Mouse (Mus musculus): ENCODE results near the gene Zbed6.
A peak's percentile ranks its signal among the peaks of the same experiment; 100 is the strongest.

Gene Zbed6

DNA sequence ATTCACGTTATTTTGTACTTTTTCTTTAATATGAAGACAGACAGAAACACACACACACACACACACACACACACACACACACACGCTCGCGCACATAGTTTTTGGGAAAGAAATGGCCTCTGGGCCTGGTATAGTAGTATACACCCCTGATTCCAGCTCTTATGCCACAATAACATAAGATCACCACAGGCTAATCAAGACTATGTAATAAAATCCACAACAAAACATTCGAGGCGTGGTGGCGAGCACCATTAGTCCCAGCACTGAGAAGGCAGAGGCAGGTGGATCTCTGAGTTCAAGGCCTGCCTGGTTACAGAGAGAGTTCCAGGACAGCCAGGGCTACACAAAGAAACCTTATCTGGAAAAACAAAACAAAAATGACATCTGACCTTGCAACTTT lies 2.3 kb upstream of the Zbed6 start:
- DNase-seq (ENCODE audit: low spot score), result no peak

DNA sequence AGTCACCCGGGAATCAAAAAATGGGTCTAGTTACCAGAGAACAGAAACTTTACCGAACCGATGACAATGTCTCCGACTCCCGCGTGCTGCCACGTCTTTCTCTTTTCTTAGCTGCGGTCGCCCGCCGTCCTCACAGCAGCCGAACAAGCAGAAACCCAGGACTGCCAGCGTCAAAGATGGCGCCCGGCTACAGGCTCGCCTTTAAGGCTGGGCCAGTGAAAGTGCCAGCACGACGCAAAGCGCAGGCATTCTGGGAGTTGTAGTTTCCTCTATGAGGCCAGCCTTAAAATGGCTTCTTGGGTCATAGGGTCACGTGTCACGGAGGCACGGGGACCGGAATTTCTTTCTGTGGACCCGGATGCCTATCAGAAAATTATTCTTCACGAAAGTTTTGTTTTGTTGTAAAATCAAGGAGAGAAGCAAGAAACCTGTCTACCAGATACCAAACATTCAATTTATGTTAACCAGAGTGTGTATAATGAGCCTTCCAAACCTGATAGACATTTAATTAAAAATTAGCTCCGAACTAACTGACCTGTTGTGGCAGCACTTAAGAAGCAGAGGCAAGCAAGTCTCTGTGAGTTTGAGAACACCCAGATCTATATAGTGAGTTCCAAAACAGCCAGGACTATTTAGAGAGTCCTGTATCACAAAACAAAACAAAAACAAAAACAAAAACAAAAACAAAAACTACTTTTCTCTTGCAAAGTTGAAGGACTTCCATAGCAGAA lies 683 bp upstream of the Zbed6 start, which contains the start of gene Gm38394:
Gene Gm38394, minus strand, starts transcription at position 116 of the 731 bp plus-strand sequence.
- DNase-seq (ENCODE audit: low spot score), result peak; percentile 64

DNA sequence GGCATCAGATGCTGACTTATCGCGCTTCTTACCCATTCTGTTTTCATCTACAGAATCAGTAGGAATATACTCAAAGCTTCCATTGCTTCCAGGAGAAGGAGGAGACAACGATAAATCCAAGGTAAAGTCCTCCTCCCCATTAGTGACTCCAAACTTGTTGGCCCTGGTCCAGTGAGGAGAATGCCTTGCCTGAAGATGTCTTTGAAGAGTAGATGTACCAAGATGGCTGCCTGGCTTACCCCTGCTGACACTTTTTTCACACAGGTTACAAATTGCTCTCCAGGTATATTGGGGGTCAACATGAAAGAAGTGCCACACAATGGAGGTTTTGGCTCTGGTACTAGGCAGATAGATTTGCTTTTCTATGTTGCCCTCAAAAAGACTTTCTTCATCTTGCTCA lies 1.8 kb downstream of the Zbed6 start:
- DNase-seq (ENCODE audit: low spot score), result no peak

DNA sequence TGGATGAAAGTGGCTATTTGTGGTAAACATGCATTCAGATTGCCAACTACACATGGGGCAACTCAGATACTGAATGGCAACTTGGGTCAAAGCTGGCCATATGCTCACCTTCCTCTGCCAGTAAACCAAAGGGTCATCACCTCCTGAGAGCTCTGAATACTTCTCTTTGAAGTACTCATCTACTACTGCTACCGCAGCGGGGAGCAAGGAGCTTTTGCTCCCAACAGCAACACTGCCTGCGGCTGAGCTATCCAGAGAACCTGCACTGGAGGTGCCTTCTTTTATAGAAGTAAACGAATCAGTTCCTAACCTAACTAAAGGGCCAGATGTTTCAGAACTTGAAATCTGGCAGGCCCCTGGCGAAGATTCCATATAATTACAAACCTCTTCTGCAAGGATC lies 3.9 kb downstream of the Zbed6 start:
- no peak for DNase-seq (ENCODE audit: low spot score)

DNA sequence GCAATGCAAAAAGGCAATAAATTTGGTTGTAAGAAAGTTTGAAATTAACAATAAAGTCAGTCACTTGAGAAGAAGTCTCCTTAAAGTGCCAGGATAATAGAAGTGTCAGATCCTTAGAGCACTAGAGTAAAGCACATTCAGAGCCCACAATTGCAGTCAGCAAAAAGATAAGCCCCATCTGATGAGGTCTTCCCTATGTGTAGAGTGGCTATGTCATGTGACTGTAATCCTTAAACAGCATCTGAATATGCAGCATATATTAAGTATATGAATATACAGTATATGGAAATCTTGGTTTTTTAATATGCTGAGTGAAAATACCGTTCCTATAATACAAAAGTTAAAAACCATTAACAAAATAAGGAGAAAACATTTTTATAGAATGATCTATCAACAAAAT lies 7.7 kb downstream of the Zbed6 start:
- no peak for DNase-seq (ENCODE audit: low spot score)

DNA sequence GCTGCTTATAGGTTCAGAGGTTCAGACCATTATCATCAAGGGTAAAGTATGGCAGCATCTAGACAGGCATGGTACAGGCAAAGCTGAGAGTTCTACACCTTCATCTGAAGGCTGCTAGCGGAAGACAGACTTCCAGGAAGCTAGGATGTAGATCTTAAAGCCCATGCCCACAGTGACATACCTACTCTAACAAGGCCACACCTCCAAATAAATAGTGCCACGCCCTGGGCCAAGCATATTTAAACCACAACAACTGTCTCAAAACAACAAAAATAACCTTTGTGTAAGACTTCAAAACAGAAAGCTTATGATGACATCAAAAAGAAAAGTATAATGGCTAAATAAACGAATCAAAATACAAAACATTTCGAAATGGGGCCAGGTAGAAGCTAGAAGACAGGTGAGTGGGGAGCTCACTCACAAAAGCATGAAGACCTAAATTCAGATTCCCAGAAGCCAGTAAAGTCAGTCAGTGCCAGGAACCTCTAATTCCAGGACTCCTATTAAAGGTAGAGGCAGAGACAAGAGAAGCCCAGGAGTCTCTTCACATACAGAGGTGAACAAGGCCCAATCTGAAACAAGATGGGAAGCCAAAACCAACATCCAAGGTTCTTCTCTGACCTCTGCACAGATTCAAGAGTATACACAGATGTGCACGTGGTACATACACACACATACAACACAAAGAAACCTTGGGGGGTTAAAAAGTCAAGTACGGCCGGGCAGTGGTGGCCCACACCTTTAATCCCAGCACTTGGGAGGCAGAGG lies 10.2 kb downstream of the Zbed6 start:
- no peak for DNase-seq (ENCODE audit: low spot score)

DNA sequence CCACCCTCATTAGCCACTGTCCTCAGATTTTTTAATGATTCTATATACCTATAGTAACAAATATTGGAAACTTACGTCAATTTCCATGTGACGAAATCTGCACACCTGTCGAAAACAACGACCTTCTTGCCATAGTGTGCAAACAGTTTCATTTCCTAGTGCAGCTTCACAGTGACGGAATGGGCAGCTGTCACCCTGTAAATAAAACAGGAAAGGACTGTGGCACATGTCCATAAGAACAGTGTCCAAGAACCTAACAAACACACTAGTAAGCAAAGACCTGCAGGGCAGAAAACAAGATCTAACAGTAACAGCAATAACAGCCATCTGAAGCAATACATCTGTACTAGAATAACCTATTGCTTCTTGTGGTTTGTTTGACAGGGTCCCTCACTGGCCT lies 15.0 kb downstream of the Zbed6 start:
- DNase-seq (ENCODE audit: low spot score), result no peak

DNA sequence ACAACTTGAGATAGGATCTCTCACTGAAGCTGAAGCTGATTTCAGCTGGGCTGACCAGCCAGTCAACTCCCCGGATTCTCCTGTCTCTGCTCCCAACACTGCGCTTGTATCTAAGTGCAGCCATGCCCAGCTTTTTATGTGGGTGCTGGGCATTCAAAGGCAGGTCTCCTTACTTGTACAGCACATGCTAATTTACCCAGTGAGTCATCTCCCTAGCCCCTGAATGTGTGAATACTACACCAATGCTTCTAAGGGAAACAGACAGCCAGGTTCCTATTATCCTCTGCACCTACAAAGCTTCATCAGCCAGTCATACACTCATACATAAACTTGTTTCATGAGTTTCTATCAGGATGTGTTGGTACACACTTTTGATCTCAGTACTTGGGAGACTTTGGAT lies 19.5 kb downstream of the Zbed6 start:
- DNase-seq (ENCODE audit: low spot score), result no peak

DNA sequence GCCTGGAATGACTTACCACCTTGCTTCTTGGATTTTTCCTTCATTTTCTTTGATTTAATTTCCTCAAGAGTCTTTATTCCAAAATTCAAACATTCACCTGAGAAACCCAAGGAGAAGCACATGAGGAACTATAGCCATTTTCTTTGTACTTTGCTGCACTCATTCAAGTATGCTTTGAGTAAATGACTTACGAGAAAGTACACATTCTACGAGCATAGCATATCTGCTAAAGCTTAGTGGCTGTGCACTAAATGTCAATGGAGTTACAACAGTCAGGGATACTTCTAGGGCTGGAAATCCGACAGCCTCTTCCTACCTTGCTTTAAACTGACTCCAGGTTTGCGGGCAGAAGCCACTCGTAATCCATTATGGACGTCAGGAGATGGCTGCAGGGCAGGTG lies 22.2 kb downstream of the Zbed6 start:
- no peak for DNase-seq (ENCODE audit: low spot score)

DNA sequence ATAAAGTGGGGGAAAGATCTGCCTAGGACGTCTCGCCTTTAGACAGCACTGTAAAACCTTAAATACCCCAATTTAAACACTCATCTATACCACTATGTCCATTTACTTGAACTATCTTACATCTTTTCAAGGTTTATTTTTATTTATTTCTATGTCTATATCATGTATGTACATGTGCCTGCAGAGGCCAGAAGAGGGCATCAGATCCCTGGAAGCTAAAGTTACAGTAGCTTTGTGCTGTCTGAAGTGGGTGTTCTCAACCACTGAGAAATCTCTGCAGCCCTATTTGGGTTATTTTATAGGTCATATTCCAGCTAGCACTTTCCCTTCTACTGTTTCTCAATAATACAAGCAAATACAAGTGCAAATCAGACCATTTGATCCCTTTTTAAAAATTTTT lies 28.5 kb downstream of the Zbed6 start:
- no peak for DNase-seq (ENCODE audit: low spot score)

DNA sequence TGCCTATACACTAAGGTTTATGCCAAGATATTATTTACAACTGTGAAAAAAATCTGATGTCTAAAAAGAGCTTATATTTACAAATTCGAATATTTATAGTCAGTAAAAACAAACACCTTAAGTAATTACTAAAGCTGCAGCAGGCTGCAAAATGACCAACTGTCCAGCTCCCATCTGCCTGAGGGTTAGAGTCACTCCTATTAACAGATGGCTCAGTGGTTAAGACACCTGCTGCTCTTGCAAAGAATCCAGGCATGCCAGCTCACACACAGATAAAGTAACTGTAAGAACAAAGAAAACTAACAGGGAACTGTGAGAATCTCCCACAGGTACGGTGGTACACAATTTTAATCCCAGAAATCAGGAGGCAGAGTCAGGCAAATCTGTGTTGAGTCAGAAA lies 35.6 kb downstream of the Zbed6 start:
- no peak for DNase-seq (ENCODE audit: low spot score)

DNA sequence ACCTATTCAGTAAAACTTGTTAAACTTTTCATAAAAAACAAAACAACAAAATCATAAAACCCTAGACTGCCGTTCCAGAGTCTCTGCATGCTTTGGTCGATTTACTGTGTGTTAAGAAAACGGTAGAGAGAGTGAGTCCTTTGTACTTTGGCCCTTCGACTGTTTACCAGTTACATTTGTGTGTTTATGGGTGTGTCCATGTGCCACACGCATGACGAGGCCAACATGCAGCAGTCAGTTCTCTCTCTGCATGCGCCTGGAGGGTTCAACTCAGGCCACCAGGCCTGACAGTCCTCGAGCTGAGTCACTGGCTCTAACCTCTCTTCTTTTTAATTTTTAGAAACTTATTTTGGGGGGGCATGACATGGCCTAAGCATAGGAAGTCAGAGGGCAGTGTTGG lies 42.4 kb downstream of the Zbed6 start:
- no peak for DNase-seq (ENCODE audit: low spot score)

DNA sequence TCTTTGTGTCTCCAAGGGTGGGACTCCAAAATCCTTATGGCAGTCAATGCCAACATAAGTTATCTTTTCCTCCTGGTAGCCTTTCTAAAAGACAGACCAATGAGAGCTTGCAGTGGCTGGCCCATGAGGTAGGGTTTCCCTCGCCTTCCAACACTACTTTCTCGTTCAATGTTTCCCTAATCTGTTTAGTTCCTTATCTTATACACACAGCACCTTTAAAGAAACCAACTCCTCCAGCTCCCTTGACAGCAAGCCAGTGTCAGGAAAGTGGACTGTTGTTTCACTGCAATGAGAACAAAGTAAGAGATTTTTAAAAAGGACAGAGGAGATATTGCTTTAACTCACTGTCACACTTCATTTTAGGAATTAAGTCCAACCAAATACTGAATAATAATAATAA lies 42.8 kb downstream of the Zbed6 start:
- no peak for DNase-seq (ENCODE audit: low spot score)

DNA sequence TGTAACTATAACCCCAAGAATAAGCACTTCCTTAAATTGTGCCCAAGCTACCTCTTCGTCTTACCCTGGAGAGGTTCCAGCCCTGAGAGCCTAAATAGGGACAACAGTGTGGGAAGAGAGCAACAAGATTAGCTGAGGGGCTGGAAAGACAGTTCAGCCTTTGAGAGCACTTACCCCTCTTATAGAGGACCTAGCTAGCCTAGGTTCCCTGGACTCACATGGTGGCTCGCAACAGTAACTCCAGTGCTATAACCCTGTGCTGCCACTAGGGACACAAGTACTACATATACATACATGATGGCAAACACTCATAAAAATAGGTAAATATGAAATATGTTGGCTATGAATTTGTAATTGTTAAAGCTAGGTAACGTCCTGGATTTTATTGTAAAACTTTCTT lies 46.9 kb downstream of the Zbed6 start:
- DNase-seq (ENCODE audit: low spot score), result no peak

DNA sequence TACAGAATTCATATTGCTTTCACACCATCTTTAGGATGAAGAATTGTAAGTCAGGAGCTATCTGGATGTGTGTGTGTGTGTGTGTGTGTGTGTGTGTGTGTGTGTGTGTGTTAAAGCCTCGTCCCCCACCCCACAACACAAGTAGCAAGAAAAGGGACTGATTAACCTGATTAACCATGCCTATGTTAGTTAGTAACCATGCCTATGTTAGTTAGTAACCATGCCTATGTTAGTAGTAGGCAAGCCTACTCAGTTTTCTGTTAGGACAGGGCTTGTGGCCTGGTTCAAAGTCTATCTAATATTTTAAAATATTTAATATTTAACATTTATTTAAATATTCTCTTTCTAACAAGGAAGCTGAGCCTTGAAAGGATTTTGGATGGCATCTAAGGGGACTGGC lies 49.2 kb downstream of the Zbed6 start:
- no peak for DNase-seq (ENCODE audit: low spot score)

DNA sequence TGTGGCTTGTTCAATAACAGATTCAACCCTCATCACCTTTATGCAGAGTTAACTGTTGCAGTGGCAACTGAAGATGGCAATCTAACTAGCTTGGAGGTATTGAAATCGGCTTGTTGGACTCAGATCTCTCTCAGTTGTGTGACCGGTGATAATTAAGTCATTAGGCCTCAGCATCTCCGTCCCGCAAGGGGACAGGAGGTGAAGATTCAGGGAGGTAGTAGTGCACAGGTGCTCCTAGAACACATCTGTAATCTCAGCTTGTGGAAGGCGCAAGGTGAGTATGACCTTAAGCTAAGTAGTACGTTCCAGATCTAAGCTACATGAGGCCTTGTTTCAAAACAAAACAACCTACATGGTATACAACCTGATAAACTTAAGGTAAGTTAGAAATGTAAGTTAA lies 50.1 kb downstream of the Zbed6 start:
- DNase-seq (ENCODE audit: low spot score), result no peak

DNA sequence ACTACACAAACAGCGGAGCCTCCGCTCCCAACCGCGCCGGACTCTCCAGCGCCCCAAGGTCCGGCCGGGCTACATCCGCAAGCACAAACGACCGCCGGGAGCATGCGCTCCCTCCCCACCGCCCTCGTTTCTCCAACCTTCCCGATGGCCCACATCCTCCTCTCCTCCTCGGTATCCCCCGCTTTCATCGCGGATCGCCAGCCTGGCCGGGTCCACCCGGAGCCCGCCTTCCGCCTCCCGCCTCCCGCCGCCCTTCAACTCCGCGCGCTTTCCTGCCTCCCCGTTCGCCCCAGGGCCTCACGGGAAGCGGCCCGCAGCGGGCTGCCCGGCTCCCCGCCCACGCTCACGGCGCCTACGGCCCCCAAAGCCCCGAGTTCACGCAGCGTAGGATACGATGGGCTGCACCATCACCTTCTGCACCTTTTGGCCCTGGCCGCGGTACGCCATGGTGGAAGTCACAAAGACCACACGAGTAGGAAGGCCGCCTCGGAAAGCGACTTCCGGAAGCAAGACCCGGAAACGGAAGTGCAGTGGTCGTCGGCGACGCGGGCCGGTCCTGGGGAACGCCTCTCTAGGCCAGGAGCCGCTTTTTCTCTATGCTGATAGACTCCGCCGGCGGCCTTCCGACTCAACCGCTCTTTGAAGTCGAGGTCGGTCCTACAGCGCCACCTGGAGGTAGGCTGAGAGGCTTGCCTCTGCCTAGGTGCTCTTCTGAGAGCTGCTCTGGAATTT lies 50.7 kb downstream of the Zbed6 start, which contains the start of gene Snrpe:
Gene Snrpe, minus strand, starts transcription at position 521 of the 732 bp plus-strand sequence.
- DNase-seq (ENCODE audit: low spot score), result peak; percentile 90
